Mouse (Mus musculus) limb, embryonic 14.5 days (tissue): Measurements from ENCODE around the gene D030056L22Rik. TPM values are rescaled to one million over a fixed set of nuclear protein-coding genes. Genes with fewer than 3 reads are reported as not detected.

Source experiments
- ATAC-seq: fragments of 200-750 bp; cut with Nextera tagmentation; 2 replicates; pipeline ENCODE4 v1.8.0; 2017; ENCODE audit warnings: low read depth, moderate number of reproducible peaks, moderate TSS enrichment; ENCODE audit not compliant: low FRiP score
- DNase-seq: peaks from one replicate; pipeline ENCODE4 v3.0.0-alpha.2; 2015; ENCODE audit warnings: low spot score
- H3K27ac ChIP-seq: fragments of 300-500 bp; sonication (generic); replicated peaks from 2 replicates; pipeline ENCODE4 v1.5.1; 2014; ENCODE audit warnings: low read depth, mild to moderate bottlenecking, low read length, moderate library complexity, mixed read lengths
- H3K27me3 ChIP-seq: fragments of 300-500 bp; sonication (generic); 2 replicates; pipeline ENCODE4 v1.6.1; 2014; ENCODE audit warnings: low read length, mixed read lengths; ENCODE audit not compliant: control insufficient read depth, insufficient read depth
- H3K36me3 ChIP-seq: fragments of 300-500 bp; sonication (generic); 2 replicates; pipeline ENCODE4 v1.6.1; 2014; ENCODE audit warnings: mild to moderate bottlenecking, low read length, moderate library complexity, mixed read lengths; ENCODE audit not compliant: control insufficient read depth, insufficient read depth
- H3K4me1 ChIP-seq: fragments of 300-500 bp; sonication (generic); 2 replicates; pipeline ENCODE4 v1.6.1; 2014; ENCODE audit warnings: antibody characterized with exemption, low read length, mixed read lengths; ENCODE audit not compliant: control insufficient read depth, insufficient read depth
- H3K4me2 ChIP-seq: fragments of 300-500 bp; sonication (generic); replicated peaks from 2 replicates; pipeline ENCODE4 v1.6.1; 2014; ENCODE audit warnings: low read depth, mild to moderate bottlenecking, low read length, moderate library complexity; ENCODE audit not compliant: severe bottlenecking
- H3K4me3 ChIP-seq: fragments of 300-500 bp; sonication (generic); replicated peaks from 2 replicates; pipeline ENCODE4 v1.5.1; 2014; ENCODE audit warnings: low read length
- H3K9ac ChIP-seq: fragments of 300-500 bp; sonication (generic); 2 replicates; pipeline ENCODE4 v1.6.1; 2014; ENCODE audit warnings: mild to moderate bottlenecking, low read depth, low read length, moderate library complexity; ENCODE audit not compliant: severe bottlenecking
- H3K9me3 ChIP-seq: fragments of 300-500 bp; sonication (generic); 2 replicates; pipeline ENCODE4 v1.6.1; 2016; ENCODE audit warnings: low read length; ENCODE audit not compliant: control insufficient read depth
- POLR2A ChIP-seq: fragments of 200-500 bp; IDR thresholded peaks from 2 replicates; pipeline ENCODE4 v1.8.0; 2012; ENCODE audit warnings: inconsistent platforms, mild to moderate bottlenecking, moderate library complexity, borderline replicate concordance; ENCODE audit not compliant: insufficient read depth, insufficient read length; ENCODE audit errors: extremely low read depth
- WGBS: fragments of 180-500 bp; shearing (Covaris S2); extraction: QIAGEN DNeasy Blood & Tissue Kit; methylation state at CpG from one replicate; pipeline ENCODE4 v1.1.7; 2014; 5-methylcytosine and 5-hydroxymethylcytosine counted together
- polyA plus RNA-seq, 2 experiments: library from polyadenylated mRNA; depleted of rRNA in 1 of 2; stranded (reverse) in 1 of 2; unstranded in 1 of 2; fragments of >200 nt; fragmentation: Nextera tagmentation in 1 of 2; extraction: Ambion mirVana in 1 of 2; gene quantifications; 2 replicates each; pipeline versions ENCODE4 v1.2.1 to v1.2.3; 2012 to 2014

Gene D030056L22Rik
- polyA plus RNA-seq, 2 experiments, result 24.8 to 26.7 TPM

GRCm38 (mm10) chr19:18692768-18693167, 20.2 kb upstream of the D030056L22Rik start:
- Histone ChIP-seq H3K36me3 (peaks cover 24% of the 10 kb centered on the region), H3K4me1 (no peaks in the 10 kb centered on the region), H3K4me2 (no peak overlapping the region), H3K9ac (no peak overlapping the region), H3K27me3 (no peaks in the 10 kb centered on the region), H3K27ac (no peak overlapping the region), H3K9me3 (no peaks in the 10 kb centered on the region), H3K4me3 (no peak overlapping the region)
- TF ChIP-seq POLR2A, result no peak
- no peak for DNase-seq
- ATAC-seq, result no peak
- 89% methylated on average over 2 of the region's 2 CpGs for WGBS

- no peak for TF ChIP-seq POLR2A
- no peak overlapping the region for H3K4me2 ChIP-seq
- H3K36me3 ChIP-seq, result peaks cover 32% of the 10 kb centered on the region
- no peak overlapping the region for H3K9ac ChIP-seq
- H3K4me1 ChIP-seq, result no peaks in the 10 kb centered on the region
- no peak for ATAC-seq
- DNase-seq, result no peak
- H3K27ac ChIP-seq, result no peak overlapping the region
- WGBS, result 94% methylated on average over 3 of the region's 3 CpGs
- H3K4me3 ChIP-seq, result no peak overlapping the region
- no peaks in the 10 kb centered on the region for H3K9me3 ChIP-seq
- H3K27me3 ChIP-seq, result no peaks in the 10 kb centered on the region
Observed at GRCm38 (mm10) chr19:18695116-18695515, 17.9 kb upstream of the D030056L22Rik start.

- no peak for TF ChIP-seq POLR2A
- Histone ChIP-seq H3K9me3 (no peaks in the 10 kb centered on the region), H3K27me3 (no peaks in the 10 kb centered on the region), H3K27ac (no peak overlapping the region), H3K4me2 (no peak overlapping the region), H3K9ac (no peak overlapping the region), H3K36me3 (peaks cover 37% of the 10 kb centered on the region), H3K4me3 (no peak overlapping the region), H3K4me1 (no peaks in the 10 kb centered on the region)
- WGBS, result 89% methylated on average over 1 of the region's 1 CpGs
- ATAC-seq (no peak), DNase-seq (no peak)
Observed at GRCm38 (mm10) chr19:18695552-18695951, 17.4 kb upstream of the D030056L22Rik start.

GRCm38 (mm10) chr19:18708101-18708500, 4.9 kb upstream of the D030056L22Rik start:
- no peak overlapping the region for H3K4me2 ChIP-seq
- H3K27ac ChIP-seq, result no peak overlapping the region
- H3K36me3 ChIP-seq, result no peaks in the 10 kb centered on the region
- ATAC-seq, result no peak
- no peak for DNase-seq
- H3K4me1 ChIP-seq, result peaks cover 4% of the 10 kb centered on the region
- no peaks in the 10 kb centered on the region for H3K27me3 ChIP-seq
- H3K9ac ChIP-seq, result no peak overlapping the region
- H3K4me3 ChIP-seq, result no peak overlapping the region
- no peaks in the 10 kb centered on the region for H3K9me3 ChIP-seq
- no peak for TF ChIP-seq POLR2A

- WGBS, result 79% methylated on average over 6 of the region's 6 CpGs
- Histone ChIP-seq H3K4me1 (peaks cover 15% of the 10 kb centered on the region), H3K36me3 (no peaks in the 10 kb centered on the region), H3K27ac (no peak overlapping the region), H3K27me3 (no peaks in the 10 kb centered on the region), H3K4me2 (no peak overlapping the region), H3K9ac (no peak overlapping the region), H3K9me3 (no peaks in the 10 kb centered on the region), H3K4me3 (no peak overlapping the region)
- DNase-seq, result no peak
- no peak for ATAC-seq
- TF ChIP-seq POLR2A, result no peak
Observed at GRCm38 (mm10) chr19:18710903-18711302, 2.1 kb upstream of the D030056L22Rik start.

- Histone ChIP-seq H3K4me2 (no peak overlapping the region), H3K27me3 (no peaks in the 10 kb centered on the region), H3K9me3 (no peaks in the 10 kb centered on the region), H3K9ac (no peak overlapping the region), H3K36me3 (no peaks in the 10 kb centered on the region), H3K27ac (no peak overlapping the region), H3K4me3 (no peak overlapping the region), H3K4me1 (peaks cover 15% of the 10 kb centered on the region)
- ATAC-seq, result no peak
- no peak for TF ChIP-seq POLR2A
- WGBS, result 93% methylated on average over 9 of the region's 9 CpGs
- DNase-seq, result no peak
Observed at GRCm38 (mm10) chr19:18711589-18711988, 1.4 kb upstream of the D030056L22Rik start.
